Mouse (Mus musculus): ENCODE measurements around the gene Mapk6. TPM values are rescaled to one million over a fixed set of nuclear protein-coding genes. Genes with fewer than 3 reads are reported as not detected.

Mapk6 gene
- polyA plus RNA-seq, 1 experiment from 2014 or later = 36.4 TPM

GRCm38 (mm10) chr9:75423683-75424082, 13.9 kb upstream of the Mapk6 start:
- no peak overlapping the region for H3K9ac ChIP-seq
- no peak overlapping the region for H3K4me2 ChIP-seq
- ATAC-seq (replicated peaks; ENCODE audit: insufficient number of reproducible peaks, insufficient read depth, low FRiP score, low read depth) = no peak
- 64% methylated on average over 5 of the region's 5 CpGs for WGBS
- H3K27ac ChIP-seq = no peak overlapping the region
- H3K27me3 ChIP-seq = no peaks in the 10 kb centered on the region
- no peaks in the 10 kb centered on the region for H3K36me3 ChIP-seq
- H3K4me1 ChIP-seq (replicated peaks) = peaks cover 20% of the 10 kb centered on the region
- H3K4me3 ChIP-seq = no peak overlapping the region
- no peaks in the 10 kb centered on the region for H3K9me3 ChIP-seq (replicated peaks)

DNA sequence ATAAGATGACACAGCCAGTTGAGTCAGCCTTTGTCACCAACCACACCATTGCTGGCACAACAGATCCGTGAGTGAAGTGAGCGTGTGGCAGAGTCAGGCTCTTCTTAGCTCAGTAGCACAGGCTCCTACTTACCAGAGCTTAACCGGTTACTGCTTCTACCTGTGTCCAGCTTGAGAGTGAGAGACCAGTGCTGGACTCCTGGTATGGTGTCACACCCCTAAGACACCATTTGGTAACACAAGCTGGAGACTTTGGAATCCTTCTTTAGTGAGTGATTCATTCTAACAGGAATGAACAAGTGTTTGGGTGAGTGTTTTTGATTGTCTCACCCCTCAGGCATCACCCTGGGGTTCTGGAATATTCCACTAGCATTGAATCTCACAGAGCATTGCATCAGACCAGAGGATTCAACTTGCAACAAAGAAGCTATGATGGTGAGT, 12.5 kb upstream of the Mapk6 start:
- ATAC-seq (replicated peaks; ENCODE audit: insufficient number of reproducible peaks, insufficient read depth, low FRiP score, low read depth) = no peak
- WGBS = 85% methylated on average over 3 of the region's 3 CpGs
- H3K27me3 ChIP-seq = no peaks in the 10 kb centered on the region
- H3K27ac ChIP-seq = no peak overlapping the region
- H3K4me1 ChIP-seq (replicated peaks) = peaks cover 10% of the 10 kb centered on the region; the same call in 1 of the 2 replicates
- no peak overlapping the region for H3K4me3 ChIP-seq
- H3K4me2 ChIP-seq = no peak overlapping the region
- H3K9ac ChIP-seq = no peak overlapping the region
- H3K9me3 ChIP-seq (replicated peaks) = no peaks in the 10 kb centered on the region
- no peaks in the 10 kb centered on the region for H3K36me3 ChIP-seq

DNA sequence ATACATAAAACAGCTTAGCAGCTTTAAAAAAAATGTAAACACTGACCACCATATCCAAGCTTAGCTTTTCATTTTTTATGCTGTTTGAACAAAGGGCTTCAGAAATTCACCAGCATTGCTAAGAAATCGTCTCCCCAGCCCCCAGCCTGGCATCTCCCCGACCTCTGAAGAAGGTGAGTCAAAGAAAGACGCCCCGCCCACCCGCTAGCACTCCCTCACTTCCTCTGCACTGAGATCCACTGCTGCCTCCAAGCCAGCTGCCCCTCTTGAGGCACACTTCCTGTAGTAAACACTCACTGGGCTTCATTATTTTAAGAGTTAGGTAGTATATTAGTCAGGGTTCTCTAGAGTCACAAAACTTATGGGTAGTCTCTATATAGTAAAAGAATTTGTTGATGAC, 4.4 kb upstream of the Mapk6 start:
- no peaks in the 10 kb centered on the region for H3K36me3 ChIP-seq
- no peak for ATAC-seq (replicated peaks; ENCODE audit: insufficient number of reproducible peaks, insufficient read depth, low FRiP score, low read depth)
- H3K27me3 ChIP-seq = no peaks in the 10 kb centered on the region
- 20% methylated on average over 5 of the region's 5 CpGs for WGBS
- no peak overlapping the region for H3K4me3 ChIP-seq
- H3K4me2 ChIP-seq = no peak overlapping the region
- H3K9me3 ChIP-seq (replicated peaks) = no peaks in the 10 kb centered on the region
- H3K27ac ChIP-seq = no peak overlapping the region
- no peak overlapping the region for H3K9ac ChIP-seq
- H3K4me1 ChIP-seq (replicated peaks) = peaks cover 18% of the 10 kb centered on the region

DNA sequence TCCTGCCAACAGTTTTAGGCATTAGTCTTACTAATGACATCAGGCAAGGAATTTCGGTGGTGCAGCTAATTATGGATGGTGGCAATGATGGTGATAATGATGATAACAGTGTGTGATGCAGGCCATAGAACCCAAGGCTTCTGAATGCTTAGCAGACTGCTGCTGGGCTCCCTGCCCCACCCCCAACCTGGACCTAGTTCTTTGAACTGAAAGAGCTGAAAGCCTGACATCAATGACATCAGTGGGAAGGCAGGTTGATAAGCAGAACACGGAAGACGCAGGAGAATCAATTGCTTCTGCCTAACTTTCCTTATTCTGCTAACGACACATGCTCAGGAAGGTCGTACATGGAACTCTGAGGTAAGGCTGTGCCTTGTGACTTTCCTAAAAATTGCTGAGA, 3.4 kb upstream of the Mapk6 start:
- Histone ChIP-seq H3K27ac (no peak overlapping the region), H3K36me3 (no peaks in the 10 kb centered on the region), H3K4me1 (replicated peaks) (peaks cover 22% of the 10 kb centered on the region), H3K9ac (no peak overlapping the region), H3K4me2 (no peak overlapping the region), H3K4me3 (no peak overlapping the region), H3K9me3 (replicated peaks) (no peaks in the 10 kb centered on the region), H3K27me3 (no peaks in the 10 kb centered on the region)
- WGBS = 51% methylated on average over 5 of the region's 5 CpGs
- ATAC-seq (replicated peaks; ENCODE audit: insufficient number of reproducible peaks, insufficient read depth, low FRiP score, low read depth) = no peak

- Histone ChIP-seq H3K27me3 (no peaks in the 10 kb centered on the region), H3K4me3 (no peak overlapping the region), H3K9me3 (replicated peaks) (no peaks in the 10 kb centered on the region), H3K4me2 (no peak overlapping the region), H3K9ac (no peak overlapping the region), H3K27ac (no peak overlapping the region), H3K36me3 (no peaks in the 10 kb centered on the region), H3K4me1 (replicated peaks) (peaks cover 31% of the 10 kb centered on the region)
- ATAC-seq (replicated peaks; ENCODE audit: insufficient number of reproducible peaks, insufficient read depth, low FRiP score, low read depth) = no peak
- WGBS = 65% methylated on average over 9 of the region's 9 CpGs
Observed at GRCm38 (mm10) chr9:75411584-75411983, 1.8 kb upstream of the Mapk6 start.

GRCm38 (mm10) chr9:75410868-75411487, 1.2 kb upstream of the Mapk6 start:
- H3K27ac ChIP-seq = peak overlapping the region; percentile 99
- H3K4me2 ChIP-seq = peak overlapping the region; percentile 87; the same call in 1 of the 2 replicates

DNA sequence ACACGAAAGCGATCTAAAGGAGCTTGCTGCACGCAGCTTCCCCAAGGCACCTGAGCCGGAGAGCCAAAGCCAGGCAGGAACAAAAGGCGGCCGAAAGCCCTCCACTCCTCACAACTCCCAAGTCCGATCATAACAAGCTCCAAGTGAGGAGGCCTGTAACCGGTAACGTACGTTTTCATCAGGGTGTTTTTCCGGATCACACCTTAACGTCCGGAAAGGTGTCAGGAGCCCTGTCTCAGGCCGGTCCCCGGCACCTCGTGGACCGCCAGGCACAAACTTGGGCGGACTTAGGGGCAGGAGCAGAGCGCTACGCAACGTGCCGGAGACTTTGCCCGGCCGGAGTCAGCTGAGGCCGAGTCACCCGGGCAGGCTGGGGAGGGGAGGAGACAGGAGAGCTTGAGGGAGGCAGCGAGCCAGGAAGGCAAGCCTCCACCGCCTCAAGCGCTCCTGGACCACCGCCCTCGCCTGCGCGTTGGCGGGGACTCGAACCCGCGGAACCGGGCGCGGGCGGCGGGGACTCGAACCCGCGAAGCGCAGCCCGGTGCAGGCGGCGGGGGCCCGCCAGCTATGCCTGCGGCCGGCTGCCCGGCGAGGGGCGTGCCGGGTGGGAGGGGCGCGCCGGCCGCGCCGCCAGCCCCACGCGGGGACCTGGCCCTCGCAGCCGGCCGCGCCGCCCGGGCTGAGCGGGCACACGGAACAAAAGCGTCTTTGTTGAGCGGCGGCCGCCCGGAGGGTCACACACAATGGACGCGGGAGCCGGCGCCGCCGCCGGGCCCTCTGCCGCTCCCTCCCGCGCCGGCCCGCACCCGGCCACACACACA, 564 bp downstream of the Mapk6 start:
- H3K9ac ChIP-seq = peak overlapping the region; percentile 79
- H3K9me3 ChIP-seq (replicated peaks) = no peaks in the 10 kb centered on the region
- peak overlapping the region; percentile 80 for H3K4me3 ChIP-seq
- H3K4me1 ChIP-seq (replicated peaks) = peaks cover 49% of the 10 kb centered on the region
- no peaks in the 10 kb centered on the region for H3K36me3 ChIP-seq
- H3K27ac ChIP-seq = peak overlapping the region; percentile 99
- H3K27me3 ChIP-seq = no peaks in the 10 kb centered on the region
- ATAC-seq (replicated peaks; ENCODE audit: insufficient number of reproducible peaks, insufficient read depth, low FRiP score, low read depth) = peak; percentile 82
- under 1% methylated on average over 64 of the region's 90 CpGs for WGBS
- H3K4me2 ChIP-seq = peak overlapping the region; percentile 87

More at GRCm38 (mm10) chr9:75410868-75411487, 1.2 kb upstream of the Mapk6 start:
- Histone ChIP-seq H3K36me3 (no peaks in the 10 kb centered on the region), H3K9ac (no peak overlapping the region), H3K27me3 (no peaks in the 10 kb centered on the region), H3K4me3 (peak overlapping the region; percentile 80; the same call in 1 of the 2 replicates), H3K4me1 (replicated peaks) (peaks cover 37% of the 10 kb centered on the region), H3K9me3 (replicated peaks) (no peaks in the 10 kb centered on the region)
- 83% methylated on average over 6 of the region's 6 CpGs for WGBS
- ATAC-seq (replicated peaks; ENCODE audit: insufficient number of reproducible peaks, insufficient read depth, low FRiP score, low read depth) = no peak

GRCm38 (mm10) chr9:75408204-75408826, 1.5 kb downstream of the Mapk6 start:
- ATAC-seq (replicated peaks; ENCODE audit: insufficient number of reproducible peaks, insufficient read depth, low FRiP score, low read depth) = no peak
- 6% methylated on average over 11 of the region's 11 CpGs for WGBS
- peak overlapping the region; percentile 99 for H3K27ac ChIP-seq

GRCm38 (mm10) chr9:75407803-75408202, 2.0 kb downstream of the Mapk6 start:
- Histone ChIP-seq H3K4me3 (peak overlapping the region; percentile 32), H3K4me2 (peak overlapping the region; percentile 87), H3K9ac (peak overlapping the region; percentile 10; the same call in 1 of the 2 replicates), H3K27ac (peak overlapping the region; percentile 54; the same call in 1 of the 2 replicates), H3K9me3 (replicated peaks) (no peaks in the 10 kb centered on the region), H3K27me3 (no peaks in the 10 kb centered on the region), H3K36me3 (no peaks in the 10 kb centered on the region), H3K4me1 (replicated peaks) (peaks cover 57% of the 10 kb centered on the region)
- WGBS = 9% methylated on average over 10 of the region's 10 CpGs
- ATAC-seq (replicated peaks; ENCODE audit: insufficient number of reproducible peaks, insufficient read depth, low FRiP score, low read depth) = no peak

More at GRCm38 (mm10) chr9:75408204-75408826, 1.5 kb downstream of the Mapk6 start:
- H3K9ac ChIP-seq = peak overlapping the region; percentile 79
- H3K36me3 ChIP-seq = no peaks in the 10 kb centered on the region
- H3K9me3 ChIP-seq (replicated peaks) = no peaks in the 10 kb centered on the region
- H3K4me3 ChIP-seq = peak overlapping the region; percentile 80
- H3K4me2 ChIP-seq = peak overlapping the region; percentile 87
- peaks cover 53% of the 10 kb centered on the region for H3K4me1 ChIP-seq (replicated peaks)
- H3K27me3 ChIP-seq = no peaks in the 10 kb centered on the region

DNA sequence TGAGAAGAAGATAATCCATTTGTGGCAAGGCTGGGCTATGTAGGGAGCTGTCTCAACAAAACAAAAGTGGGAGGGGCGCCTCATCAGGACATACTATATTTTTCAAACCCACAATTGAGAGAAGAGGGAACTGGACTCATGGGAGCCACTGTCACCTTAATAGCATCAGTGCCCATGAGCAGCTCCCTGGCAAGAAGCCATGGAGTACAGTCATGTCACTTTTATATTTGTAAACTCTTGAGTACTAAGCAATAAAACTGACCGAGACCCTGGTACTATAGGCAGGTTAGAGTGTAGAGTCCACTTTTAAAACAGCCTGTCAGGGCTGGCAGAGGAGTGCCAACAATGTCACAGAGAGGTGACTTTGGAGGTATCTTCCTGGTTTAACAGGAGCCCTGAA, 3.7 kb downstream of the Mapk6 start:
- Histone ChIP-seq H3K9ac (no peak overlapping the region), H3K4me1 (replicated peaks) (peaks cover 69% of the 10 kb centered on the region), H3K9me3 (replicated peaks) (no peaks in the 10 kb centered on the region), H3K27me3 (no peaks in the 10 kb centered on the region), H3K27ac (no peak overlapping the region), H3K4me2 (no peak overlapping the region), H3K4me3 (no peak overlapping the region), H3K36me3 (no peaks in the 10 kb centered on the region)
- WGBS = 67% methylated on average over 2 of the region's 2 CpGs
- ATAC-seq (replicated peaks; ENCODE audit: insufficient number of reproducible peaks, insufficient read depth, low FRiP score, low read depth) = no peak

GRCm38 (mm10) chr9:75403520-75403919, 6.3 kb downstream of the Mapk6 start:
- Histone ChIP-seq H3K27ac (no peak overlapping the region), H3K27me3 (no peaks in the 10 kb centered on the region), H3K9ac (no peak overlapping the region), H3K36me3 (0 out of 2 replicates have a peak, but pooled peaks cover under 1% of the 10 kb centered on the region), H3K9me3 (replicated peaks) (no peaks in the 10 kb centered on the region), H3K4me1 (replicated peaks) (peaks cover 65% of the 10 kb centered on the region), H3K4me3 (no peak overlapping the region), H3K4me2 (no peak overlapping the region)
- ATAC-seq (replicated peaks; ENCODE audit: insufficient number of reproducible peaks, insufficient read depth, low FRiP score, low read depth) = no peak
- WGBS = 56% methylated on average over 3 of the region's 3 CpGs

Measured in heart, embryonic 15.5 days (tissue).